Mouse (Mus musculus) embryonic fibroblast, embryonic 13.5 days (primary cell): ENCODE results near the gene Cadm1. TPM values are rescaled to one million over a fixed set of nuclear protein-coding genes. Genes with fewer than 3 reads are reported as not detected.

Experiments
- H3K27ac ChIP-seq: 2 replicates; pipeline ENCODE4 v1.5.1; 2012; ENCODE audit warnings: low read length, control low read depth, inconsistent platforms; ENCODE audit not compliant: insufficient read depth
- H3K4me1 ChIP-seq: 2 replicates; pipeline ENCODE4 v1.6.1; 2011; ENCODE audit warnings: low read length; ENCODE audit not compliant: control insufficient read depth, insufficient read depth
- H3K4me3 ChIP-seq: 2 replicates; pipeline ENCODE4 v1.5.1; 2011; ENCODE audit warnings: mild to moderate bottlenecking, control low read depth, low read length; ENCODE audit not compliant: insufficient read depth
- CTCF ChIP-seq: IDR thresholded peaks from 2 replicates; pipeline ENCODE4 v1.5.1; 2011; ENCODE audit warnings: mild to moderate bottlenecking, control low read depth, low read length, moderate library complexity, borderline replicate concordance; ENCODE audit not compliant: insufficient read depth
- POLR2A ChIP-seq: IDR thresholded peaks from 2 replicates; pipeline ENCODE4 v1.6.1; 2011; ENCODE audit warnings: low read depth, mild to moderate bottlenecking, control low read depth, low read length, moderate library complexity
- polyA plus RNA-seq: library from polyadenylated mRNA; stranded (reverse); fragments of >200 nt; gene quantifications from 2 replicates; pipeline ENCODE4 v1.2.4, GENCODE M21; 2011; ENCODE audit warnings: low read depth; ENCODE audit not compliant: missing spikeins, insufficient read length

Gene Cadm1
- polyA plus RNA-seq, 1 experiment: 5.6 TPM

DNA sequence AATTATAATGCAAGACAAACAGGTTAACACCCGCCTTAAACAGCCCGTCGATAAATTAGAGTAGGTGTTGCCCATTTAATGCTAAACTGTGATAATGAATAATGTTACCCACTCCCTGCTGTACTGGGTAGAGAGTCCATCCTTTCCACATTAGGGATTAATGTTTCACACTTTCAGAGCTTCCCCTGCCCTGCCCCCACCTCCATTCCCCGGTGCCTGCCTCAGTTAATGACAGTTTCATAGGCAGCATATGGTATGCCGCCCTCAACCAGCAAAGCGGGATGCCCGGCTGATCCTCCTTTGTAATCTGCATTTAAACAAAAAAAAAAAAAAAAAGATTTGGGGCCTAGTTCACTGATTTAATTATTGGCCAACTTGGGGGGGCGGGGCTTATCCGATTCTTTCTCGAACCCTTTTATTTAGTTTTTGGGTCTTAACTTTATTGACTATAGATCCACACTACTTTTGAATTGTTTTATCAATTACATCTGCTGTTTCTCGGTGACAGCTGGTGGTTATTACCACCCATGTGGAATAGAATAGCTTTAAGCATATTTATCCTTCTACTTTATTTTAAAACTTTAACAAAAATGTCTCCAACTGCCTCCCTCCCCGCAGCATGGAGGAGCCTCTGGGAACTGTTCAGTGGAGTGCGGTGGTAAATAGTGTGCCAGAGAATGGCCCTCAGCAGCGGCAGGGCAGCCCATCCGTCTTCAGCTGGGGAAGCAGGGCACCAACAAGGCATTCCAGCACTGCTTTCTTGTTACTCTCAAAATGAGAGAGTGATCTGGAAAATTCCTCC is 309.1 kb downstream of the Cadm1 start:
- no peak overlapping the region for H3K4me3 ChIP-seq
- H3K4me1 ChIP-seq: no peaks in the 10 kb centered on the region
- no peak for TF ChIP-seq CTCF
- H3K27ac ChIP-seq: no peak overlapping the region

DNA sequence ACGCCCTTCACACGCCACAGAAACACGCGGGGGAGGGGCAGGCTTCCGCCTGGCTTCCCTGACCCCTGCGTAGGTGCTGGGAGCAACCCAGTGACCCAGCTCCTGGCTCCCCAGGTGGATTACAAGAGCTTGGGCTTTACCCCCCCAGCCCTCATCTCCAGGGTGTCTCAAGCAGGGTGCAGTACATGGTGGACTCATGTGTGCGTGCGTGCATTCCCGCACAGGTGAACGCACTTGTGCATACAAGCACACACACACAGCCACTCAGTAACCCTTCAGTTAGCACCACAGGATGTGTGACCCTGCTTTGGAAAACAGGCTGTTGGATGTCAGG is 309.7 kb downstream of the Cadm1 start:
- Histone ChIP-seq H3K4me1 (no peaks in the 10 kb centered on the region), H3K27ac (no peak overlapping the region), H3K4me3 (no peak overlapping the region)
- TF ChIP-seq POLR2A: no peak
- no peak for TF ChIP-seq CTCF

DNA sequence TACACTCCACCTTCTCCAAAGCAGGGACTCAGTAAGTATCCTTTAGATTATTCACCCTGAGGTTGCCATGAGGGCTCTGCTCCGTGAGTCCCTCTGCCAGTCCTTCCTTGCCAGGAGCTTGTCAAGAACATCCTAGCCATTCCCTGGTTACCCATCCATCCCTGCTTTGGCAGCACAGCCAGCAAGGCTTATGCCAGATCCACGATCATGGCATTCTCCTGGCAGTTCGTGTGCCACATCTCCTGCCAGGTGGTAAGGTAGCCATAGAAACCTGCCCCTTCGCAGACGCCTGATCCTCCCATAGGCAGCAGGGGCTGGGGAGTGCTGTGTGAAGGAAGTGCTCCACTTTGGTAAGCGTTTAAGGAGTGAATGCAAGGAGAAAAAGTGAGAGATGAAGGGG is 313.4 kb downstream of the Cadm1 start:
- no peak for TF ChIP-seq CTCF
- TF ChIP-seq POLR2A: no peak
- Histone ChIP-seq H3K4me1 (no peaks in the 10 kb centered on the region), H3K27ac (no peak overlapping the region)

DNA sequence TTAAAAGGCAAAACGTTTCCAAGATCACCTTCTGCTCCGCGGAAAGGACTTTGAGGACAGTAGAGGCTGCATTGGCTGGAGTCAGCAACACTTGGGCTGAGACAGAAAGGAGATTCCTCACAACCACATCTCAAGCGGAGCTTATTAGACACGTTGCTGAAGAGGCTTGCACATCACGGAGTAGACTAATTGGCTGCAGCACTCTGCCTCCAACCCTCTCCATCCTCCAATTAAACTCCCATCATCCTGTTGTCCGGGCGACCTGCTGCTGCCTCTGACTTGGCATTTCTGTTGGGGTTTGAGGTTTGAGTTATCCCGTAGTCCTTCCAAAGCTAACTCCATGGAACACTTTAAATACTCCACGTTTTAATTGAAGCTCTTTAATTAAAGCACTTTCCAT is 316.3 kb downstream of the Cadm1 start:
- TF ChIP-seq POLR2A (no peak), CTCF (no peak)
- Histone ChIP-seq H3K4me3 (no peak overlapping the region), H3K4me1 (no peaks in the 10 kb centered on the region), H3K27ac (no peak overlapping the region)

More for the DNA sequence above, 313.4 kb downstream of the Cadm1 start:
- no peak overlapping the region for H3K4me3 ChIP-seq

DNA sequence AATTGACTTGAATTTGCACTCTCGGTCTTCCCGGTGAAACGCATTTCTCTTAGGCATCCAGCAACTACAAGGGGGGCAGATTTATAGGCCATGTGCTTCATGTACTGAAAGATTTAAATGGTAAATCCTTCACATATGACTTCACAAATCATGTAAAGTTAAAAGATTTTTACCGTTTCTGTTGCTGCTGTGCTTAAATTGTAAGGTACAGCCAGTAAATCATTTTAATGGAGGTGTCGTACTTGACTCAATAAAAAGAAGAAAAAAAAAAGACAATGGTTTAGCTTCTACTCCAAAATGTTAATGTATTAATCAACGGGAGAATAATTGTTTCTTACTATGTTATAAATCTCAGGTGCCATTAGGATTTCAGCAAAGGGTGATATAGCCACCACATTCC is 317.0 kb downstream of the Cadm1 start:
- H3K4me3 ChIP-seq: no peak overlapping the region
- H3K4me1 ChIP-seq: no peaks in the 10 kb centered on the region
- H3K27ac ChIP-seq: no peak overlapping the region
- TF ChIP-seq POLR2A: no peak
- no peak for TF ChIP-seq CTCF

DNA sequence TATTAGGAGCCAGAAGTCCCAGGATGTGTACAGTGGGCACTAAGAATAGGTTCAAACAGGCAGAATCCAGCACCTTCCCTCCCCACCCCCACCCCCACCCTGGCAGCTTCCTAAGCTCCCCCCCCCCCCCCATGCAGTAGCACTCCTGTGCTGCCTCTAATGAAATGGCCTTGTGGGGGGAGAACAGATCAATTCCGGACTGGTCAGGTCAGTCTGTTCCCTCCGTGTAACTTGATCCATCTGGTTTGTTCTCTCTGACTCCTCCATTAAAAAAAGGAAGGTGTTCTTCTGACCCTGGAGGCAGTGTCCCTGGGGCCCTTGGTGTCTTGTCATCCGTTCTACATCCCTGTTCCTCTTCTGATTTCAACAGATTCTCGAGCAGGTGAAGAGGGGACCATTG is 317.8 kb downstream of the Cadm1 start:
- no peaks in the 10 kb centered on the region for H3K4me1 ChIP-seq
- no peak overlapping the region for H3K27ac ChIP-seq
- TF ChIP-seq POLR2A: no peak
- TF ChIP-seq CTCF: no peak
- no peak overlapping the region for H3K4me3 ChIP-seq

DNA sequence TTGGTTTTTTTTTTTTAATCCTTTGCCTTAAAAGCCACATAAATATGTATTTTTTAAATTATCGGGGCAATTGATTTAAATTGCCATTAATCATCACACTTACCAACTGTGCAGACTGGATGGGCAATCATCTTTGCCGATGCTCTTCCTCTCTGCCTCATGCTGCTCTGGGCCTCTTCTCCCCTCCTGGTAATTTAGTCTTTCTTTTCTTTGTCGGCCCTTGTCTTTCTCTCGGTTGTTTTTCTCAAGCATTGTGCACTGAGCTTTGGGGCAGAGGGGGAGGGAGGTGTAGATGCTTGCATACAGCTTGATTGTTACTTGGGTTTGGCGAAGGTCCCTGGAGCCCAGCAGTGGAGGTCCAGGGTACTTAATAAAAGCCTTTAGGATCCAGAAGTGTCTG is 318.8 kb downstream of the Cadm1 start:
- H3K27ac ChIP-seq: no peak overlapping the region
- TF ChIP-seq CTCF (no peak), POLR2A (no peak)
- no peak overlapping the region for H3K4me3 ChIP-seq
- no peaks in the 10 kb centered on the region for H3K4me1 ChIP-seq

DNA sequence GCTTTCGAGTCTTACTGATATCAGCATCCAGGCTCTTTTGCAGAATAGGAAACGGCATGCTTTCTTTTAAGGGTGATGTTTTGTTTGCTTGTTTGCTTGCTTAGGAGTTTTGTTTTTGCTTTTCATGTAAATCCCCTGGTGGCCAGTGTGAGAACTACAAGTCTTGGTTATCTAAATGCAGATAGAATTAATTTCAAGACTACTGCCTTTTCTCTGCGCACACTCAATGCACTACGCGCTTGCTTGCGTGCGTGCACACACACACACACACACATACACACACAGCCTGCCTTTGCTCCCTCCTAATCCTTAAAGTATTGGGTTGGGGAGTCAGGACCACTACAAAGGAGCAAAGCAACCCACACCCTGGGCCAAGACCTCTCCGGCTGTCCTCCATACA is 326.3 kb downstream of the Cadm1 start:
- no peak for TF ChIP-seq POLR2A
- no peak for TF ChIP-seq CTCF
- Histone ChIP-seq H3K4me1 (no peaks in the 10 kb centered on the region), H3K27ac (no peak overlapping the region), H3K4me3 (no peak overlapping the region)

DNA sequence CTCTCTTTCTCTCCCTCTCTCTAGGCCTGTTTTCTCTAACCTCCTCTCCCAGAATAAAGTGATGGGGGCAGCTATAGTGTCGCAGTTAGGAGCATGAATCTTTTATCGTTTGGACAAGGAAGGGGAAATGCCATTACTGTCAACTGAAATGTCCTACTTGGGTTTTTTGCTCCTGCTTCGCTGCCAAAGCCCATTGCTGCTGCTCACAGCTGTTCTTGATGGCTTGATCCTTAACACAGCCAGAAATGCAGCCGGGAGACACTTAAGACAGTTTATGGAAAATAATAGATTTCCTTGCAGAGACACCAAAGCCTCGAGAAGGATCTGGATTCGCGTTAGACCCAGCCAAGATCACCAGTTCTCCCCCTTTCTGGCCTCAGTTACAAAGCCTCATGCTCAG is 327.3 kb downstream of the Cadm1 start:
- Histone ChIP-seq H3K4me3 (no peak overlapping the region), H3K27ac (no peak overlapping the region), H3K4me1 (no peaks in the 10 kb centered on the region)
- no peak for TF ChIP-seq POLR2A
- no peak for TF ChIP-seq CTCF

DNA sequence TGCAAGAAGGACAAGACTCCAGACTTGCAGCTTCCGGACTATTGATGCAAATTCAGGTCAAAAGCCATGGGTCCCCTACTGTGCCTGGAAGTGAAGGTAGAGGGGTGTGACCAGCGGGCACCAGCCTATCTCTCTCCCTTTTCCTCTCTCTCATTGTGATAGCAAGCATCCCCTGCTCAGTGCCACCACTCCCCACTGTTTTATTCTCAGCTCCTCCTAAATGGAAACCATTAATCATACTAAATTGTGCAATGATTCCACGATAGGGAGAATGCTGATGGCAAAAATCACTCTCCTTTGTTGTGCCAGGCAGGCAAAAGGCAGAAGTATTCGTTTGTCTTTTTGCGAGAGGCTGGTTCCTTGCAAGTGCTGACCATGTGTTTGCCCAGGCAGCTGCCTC is 328.2 kb downstream of the Cadm1 start:
- no peak overlapping the region for H3K4me3 ChIP-seq
- no peaks in the 10 kb centered on the region for H3K4me1 ChIP-seq
- H3K27ac ChIP-seq: no peak overlapping the region
- TF ChIP-seq POLR2A (no peak), CTCF (no peak)

DNA sequence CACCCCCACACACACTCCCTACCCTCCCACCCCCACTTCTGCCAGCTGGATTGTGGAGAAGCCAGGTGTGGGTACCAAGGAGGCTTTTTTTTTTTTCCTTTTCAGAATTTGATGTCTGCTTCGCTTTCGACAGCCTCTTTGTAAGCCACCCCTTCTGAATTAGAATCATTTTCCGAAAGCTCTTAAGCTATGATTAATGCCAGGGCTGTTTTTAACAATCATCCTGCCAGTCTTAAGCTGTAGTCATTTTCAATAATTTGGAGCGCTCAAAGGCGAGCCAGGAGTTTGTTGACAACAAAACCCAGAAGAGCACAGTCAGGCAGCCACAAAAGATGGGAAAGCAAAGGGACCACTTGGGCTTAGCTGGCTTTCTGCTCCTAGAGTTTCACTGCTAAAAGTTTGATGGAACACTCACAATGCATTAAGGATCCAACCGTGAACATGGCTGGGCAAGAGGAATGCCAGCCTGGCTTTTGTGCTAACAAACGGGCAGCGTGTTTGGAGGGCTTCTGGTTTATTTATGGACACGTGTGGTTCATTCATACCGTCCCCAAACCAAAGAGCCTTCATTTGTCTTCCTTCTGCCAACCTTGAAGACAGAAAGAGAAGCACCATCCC is 328.9 kb downstream of the Cadm1 start:
- Histone ChIP-seq H3K27ac (no peak overlapping the region), H3K4me1 (no peaks in the 10 kb centered on the region), H3K4me3 (no peak overlapping the region)
- no peak for TF ChIP-seq CTCF
